Mouse (Mus musculus): ENCODE measurements around the gene Pfn3.

The Pfn3 gene

DNA sequence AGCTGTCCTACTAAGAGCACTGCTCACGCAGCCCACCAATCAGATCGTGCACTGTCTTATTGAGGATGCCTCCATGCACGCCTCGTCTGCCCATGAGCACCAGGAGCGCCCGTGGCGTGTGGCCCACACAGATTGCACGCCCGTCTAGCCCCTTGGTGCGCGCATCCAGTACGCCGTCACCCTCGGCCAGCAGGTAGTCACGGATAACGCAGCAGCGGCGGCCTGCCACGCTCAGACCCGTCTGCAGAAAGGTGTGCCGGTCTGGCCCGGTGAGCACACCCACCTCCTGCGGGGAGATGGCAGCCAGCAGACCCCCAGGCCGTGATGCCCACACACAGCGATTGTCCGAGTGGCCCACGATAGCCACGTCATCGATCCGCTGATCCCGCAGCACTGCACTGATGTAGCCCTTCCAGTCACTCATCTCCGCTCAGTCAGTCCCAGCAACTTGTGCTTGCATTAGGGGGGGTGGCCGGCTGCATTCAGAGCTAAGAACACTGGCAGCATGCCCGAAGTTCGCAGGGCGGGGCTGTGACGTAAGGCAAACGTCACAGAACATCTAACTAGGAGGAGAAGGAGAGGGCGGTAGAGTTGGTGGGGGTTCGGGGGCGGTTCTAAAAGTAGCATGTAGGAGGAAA lies at the start of gene Pfn3:
Pfn3 (minus strand) TSS at position 490 of the 638 bp plus-strand sequence.
- no peak for TF ChIP-seq GATA4 (IDR thresholded peaks at IDR 0.05; ENCODE audit: insufficient replicate concordance, low read length)

DNA sequence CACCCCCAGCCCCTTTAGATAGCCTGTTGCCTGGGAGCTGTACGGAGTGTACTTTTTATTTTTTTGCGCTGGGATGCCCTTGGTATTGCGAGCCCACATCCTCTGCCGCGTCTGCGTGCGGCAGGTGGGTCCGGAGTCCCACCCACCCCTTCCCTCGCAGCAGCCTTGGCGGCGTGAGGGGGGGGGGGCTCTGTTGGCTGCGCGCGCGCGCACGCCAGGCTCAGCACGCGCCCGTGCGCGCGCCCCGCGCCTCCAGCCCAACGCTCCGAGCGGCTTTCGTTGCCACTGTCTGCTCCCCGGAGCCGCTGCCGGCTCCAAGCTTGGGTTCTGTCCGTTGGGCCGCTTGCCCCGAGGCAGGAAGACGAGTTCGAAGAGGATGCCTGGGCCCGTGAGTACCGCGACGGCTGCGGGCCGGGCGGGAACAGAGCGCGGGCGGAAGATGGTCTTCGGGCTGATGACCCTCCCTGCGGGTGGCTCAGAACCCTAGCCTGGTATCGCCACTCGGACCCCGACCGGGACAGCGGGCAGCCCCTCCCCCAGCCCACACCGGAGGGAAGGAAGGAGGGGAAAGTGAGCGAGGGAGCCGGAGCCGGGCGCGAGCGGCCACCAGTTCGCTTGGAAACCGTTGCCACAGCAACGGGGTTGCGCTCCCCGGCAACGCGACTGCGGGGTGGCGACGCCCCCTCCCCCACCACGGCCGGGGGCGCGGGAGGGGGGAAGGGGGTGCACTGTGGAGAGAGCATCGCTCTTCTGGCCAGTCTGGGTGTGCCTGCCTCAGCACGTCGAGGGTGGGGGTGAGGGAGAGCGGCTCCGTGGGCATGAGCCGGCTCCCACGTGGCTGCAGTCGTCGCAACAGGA lies 49.2 kb upstream of the Pfn3 start, which contains the start of gene Prr7:
Prr7 (plus strand) TSS at position 241 of the 858 bp plus-strand sequence.
- TF ChIP-seq GATA4 (IDR thresholded peaks at IDR 0.05; ENCODE audit: insufficient replicate concordance, low read length) = no peak

DNA sequence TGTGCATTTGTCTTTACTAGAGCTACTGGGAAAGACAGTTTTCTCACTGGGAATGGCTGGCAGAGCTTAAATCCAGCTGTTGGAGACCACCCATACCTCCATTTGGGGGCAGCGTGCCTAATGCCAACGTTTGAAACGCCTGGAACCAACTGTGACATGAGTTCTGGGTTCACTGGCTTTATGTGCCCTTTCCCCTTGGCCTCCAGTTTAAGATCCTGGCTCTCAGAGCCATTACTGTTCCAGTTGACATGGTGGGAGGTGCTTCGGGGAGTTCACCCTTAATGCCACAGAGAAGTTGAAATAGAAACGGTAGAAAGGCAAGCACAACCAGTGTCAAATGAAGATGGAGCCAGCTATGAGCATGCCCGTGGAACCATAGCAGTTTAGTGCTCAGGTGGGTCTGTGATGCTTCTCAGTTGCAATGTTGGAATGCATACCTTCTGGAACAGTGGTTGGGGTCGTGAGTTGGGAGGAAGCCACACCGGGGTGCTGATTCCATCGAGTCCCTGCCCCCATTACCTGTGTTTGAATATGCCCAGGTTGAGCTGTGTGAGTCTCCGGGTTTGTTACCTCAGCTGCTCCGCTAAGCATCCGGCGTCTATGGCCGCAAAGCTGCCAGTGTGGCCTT lies 48.5 kb upstream of the Pfn3 start:
- no peak for TF ChIP-seq GATA4 (IDR thresholded peaks at IDR 0.05; ENCODE audit: insufficient replicate concordance, low read length)

DNA sequence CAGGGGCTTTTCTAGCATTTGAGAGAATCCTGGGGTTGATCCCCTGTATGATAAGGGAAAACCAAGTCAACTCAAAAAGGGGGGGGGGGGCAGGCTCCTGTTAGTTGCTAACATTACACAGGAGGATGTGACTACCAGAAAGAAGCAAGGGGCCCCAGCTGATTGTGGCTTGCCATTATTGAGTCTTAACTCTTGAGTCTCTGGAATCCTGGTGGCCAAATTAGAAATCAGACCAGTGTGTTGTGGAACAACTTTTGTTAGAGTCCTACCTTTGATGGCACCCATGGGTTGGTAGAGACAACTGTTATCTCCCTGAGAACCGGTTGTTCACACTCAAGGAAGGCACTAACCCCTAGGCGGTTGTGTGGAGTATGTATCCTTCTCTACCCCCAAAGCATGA lies 47.9 kb upstream of the Pfn3 start:
- no peak for TF ChIP-seq GATA4 (IDR thresholded peaks at IDR 0.05; ENCODE audit: insufficient replicate concordance, low read length)

DNA sequence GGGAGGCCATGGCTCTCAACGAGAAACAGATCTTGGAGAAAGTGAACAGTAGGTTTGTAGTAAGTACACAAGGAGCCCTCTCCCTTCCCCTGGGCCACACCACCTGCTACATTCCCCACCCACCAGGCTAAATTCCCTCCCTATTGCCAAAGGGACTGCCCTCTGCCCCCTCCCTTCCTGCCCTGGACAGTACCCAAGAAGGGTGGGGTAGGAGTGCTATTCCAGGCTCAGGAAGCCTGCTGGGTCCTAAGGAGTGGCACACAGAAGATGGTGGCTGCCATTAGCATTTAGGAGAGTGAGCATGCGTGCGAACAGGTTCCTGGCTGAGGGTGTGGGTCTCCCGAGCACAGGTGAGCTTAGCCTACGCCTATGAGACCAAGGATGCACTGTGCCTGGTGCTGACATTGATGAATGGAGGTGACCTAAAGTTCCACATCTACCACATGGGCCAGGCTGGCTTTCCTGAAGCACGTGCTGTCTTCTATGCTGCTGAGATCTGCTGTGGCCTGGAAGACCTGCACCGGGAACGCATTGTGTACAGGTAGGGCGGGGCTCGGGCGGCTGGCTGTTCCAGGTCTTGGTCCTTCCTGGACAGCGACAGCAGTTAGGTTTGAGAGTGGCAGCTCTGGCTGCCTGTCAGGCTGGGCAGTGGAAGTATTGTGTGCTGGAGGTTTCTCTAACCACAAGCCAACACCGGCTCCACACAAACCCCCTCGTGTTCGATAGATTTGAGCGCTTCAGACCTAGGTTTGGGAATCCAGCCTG lies 36.9 kb upstream of the Pfn3 start:
- no peak for TF ChIP-seq GATA4 (IDR thresholded peaks at IDR 0.05; ENCODE audit: insufficient replicate concordance, low read length)

DNA sequence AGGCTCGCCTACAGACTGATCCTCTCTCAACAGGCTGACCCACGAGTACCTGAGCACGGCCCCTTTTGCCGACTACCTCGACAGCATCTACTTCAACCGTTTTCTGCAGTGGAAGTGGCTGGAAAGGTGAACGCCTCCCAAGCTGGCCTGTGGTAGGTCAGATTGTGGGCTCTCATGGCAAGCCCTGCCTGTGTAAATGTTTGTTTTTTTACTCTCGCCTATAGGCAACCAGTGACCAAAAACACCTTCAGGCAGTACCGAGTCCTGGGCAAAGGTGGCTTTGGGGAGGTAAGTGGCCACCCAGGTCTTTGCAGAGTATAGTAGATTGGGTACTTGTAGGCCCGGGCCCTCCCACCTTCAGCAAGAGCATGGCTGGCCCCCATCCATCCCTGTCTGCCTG lies 36.3 kb upstream of the Pfn3 start:
- TF ChIP-seq GATA4 (IDR thresholded peaks at IDR 0.05; ENCODE audit: insufficient replicate concordance, low read length) = no peak

DNA sequence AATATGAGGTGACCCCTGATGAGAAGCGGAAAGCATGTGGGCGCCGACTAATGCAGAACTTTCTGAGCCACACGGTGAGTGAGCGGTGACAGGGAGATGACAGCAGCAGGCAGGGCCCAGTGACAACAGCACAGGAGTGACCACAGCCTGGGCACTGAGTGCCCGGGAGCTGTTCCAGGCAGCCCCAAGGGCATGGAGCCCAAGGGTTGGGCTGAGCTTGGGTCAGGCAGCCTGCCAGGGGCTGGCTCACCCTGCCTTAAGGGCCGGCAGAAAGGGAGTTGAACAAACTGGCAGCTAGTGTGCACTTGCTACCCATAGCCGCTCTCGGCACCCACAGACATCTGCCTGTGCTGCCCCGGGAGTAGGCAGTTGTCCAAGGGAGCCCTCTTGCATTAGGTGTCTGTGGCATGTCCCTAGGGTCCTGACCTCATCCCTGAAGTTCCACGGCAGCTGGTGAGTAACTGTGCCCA lies 35.5 kb upstream of the Pfn3 start:
- TF ChIP-seq GATA4 (IDR thresholded peaks at IDR 0.05; ENCODE audit: insufficient replicate concordance, low read length) = no peak

DNA sequence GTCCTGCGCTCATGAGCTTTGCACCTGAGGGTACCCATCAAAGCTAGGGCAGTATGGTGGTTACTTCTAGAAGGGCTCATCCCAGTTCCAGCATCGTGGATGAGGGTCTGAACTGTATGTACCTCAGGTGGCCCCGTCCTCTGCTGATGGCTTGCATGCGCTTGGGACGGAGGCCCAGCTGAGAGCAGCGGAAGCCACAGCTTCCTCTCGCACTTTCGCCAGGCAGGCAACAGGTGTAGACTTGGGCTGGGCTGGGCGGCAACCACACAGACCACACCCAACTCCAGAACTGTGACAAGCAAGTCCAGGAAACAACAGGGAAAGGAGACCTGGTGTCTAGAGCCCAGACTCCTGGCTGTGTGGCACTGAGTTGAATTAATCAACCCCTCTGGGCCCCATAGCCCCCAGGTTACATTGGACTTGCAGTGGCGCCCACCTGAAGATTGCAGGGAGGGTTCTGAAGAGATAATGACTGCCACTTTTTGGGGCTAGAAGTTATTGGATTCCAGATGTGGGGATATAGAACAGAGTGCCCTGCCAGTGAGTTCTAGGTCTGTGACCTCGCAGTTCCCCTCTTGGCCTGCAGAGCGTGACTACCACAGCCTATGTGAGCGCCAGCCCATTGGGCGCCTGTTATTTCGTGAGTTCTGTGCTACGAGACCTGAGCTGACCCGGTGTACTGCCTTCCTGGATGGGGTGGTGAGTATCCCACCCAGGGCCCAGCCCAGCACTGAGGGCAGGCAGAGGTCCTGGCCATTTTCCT lies 34.8 kb upstream of the Pfn3 start:
- TF ChIP-seq GATA4 (IDR thresholded peaks at IDR 0.05; ENCODE audit: insufficient replicate concordance, low read length) = no peak

DNA sequence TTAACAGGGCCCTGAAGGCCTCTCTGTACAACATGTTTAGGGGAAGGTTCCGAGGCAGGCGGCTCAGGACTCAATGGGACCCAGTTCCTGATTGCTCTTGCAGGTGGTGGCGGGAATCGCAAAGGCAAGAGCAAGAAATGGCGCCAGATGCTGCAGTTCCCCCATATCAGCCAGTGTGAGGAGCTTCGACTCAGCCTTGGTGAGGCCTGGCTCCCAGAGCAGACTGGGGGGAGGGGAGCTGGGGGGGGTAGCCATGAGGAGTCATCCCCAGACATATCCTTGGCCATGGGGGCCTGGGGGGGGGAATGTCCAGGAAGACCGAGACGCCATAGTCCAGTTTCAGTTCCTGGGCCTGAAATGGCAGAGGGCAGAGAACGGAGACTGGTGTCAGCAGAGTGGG lies 34.2 kb upstream of the Pfn3 start:
- TF ChIP-seq GATA4 (IDR thresholded peaks at IDR 0.05; ENCODE audit: insufficient replicate concordance, low read length) = no peak

DNA sequence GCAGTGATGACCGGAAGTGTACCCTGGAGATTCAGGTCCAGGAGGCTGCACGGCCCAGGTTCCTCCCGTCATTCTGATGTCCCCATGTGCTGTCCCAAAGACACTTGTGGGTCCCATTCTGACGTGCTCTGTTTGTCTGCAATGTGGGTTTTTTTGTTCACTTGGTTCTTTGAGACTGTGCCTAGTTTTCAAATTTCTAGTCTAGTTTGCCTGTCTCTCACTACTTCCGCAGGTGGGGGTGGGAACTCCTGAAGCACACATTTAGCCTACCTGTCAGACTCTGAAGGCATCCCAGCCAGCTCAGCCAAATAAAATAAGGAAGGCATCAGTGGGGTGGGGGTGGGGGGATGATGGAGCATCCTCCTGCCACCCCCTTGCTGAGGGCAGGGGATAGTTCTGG lies 33.1 kb upstream of the Pfn3 start:
- no peak for TF ChIP-seq GATA4 (IDR thresholded peaks at IDR 0.05; ENCODE audit: insufficient replicate concordance, low read length)

- TF ChIP-seq GATA4 (IDR thresholded peaks at IDR 0.05; ENCODE audit: insufficient replicate concordance, low read length) = no peak
These were observed 32.5 kb upstream of the Pfn3 start for GRCm38 (mm10) chr13:55447543-55447943.

DNA sequence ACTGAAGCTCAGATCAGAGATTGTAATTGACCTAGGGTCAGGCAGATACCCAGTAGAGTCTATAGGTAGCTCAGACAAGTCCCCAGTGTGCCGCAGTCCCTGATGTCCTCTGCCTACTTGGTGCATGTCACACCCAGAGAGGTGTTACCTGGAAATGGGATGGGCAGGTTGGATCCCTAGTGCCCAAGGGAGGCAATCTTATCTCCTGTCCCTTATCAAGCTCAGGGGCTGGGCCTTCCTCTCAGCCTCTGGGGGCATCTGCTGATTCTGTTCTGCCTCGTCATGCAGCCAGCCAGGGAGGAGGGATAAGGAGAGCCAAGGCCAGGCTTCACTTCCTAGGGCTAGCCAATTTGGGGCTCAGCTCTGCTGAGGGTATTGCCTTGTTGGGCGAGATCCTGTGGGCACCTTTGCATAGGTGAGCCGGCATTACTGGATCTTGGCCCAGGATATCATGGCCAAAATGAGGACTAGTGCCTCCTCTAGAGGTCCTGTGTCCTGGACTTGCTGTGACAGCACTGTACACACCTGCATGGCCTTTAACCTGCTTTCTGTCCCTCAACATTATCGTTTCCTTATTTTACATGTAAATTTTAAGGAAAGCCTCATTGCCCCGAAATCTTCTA lies 31.6 kb upstream of the Pfn3 start:
- no peak for TF ChIP-seq GATA4 (IDR thresholded peaks at IDR 0.05; ENCODE audit: insufficient replicate concordance, low read length)

DNA sequence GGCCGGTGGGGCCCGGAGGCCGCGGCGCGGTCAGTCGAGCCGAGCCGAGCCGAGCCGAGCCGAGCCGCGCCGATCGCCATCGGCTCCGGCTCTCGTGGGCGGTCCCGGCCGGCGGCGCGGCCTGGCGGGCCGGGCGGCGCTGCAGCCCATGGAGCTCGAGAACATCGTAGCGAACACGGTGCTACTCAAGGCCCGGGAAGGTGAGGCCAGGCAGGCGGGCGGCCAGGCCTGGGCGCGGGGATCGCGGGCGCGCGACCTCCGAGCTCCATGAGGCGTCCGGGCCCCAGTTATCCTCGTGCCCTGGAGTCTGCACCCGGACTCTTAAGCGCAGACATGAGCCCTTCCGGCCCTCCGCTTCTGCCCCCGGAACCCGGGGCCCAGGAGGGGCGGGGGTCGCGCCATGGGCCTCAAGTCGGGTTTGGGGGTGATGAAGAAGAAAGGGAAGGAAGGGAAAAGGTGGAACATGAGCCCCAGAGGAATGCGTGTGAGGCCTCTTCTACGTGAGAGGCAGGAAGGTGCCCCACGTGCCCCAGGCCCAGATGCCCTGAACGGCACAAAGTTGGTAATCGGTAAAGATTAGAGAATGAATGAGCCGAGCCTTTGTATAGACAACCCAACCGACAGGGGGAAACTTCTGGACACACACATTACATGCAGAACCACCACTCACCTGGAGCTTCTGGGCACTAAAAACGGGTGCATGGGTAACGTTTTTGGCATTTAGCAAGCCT lies 30.5 kb upstream of the Pfn3 start:
- no peak for TF ChIP-seq GATA4 (IDR thresholded peaks at IDR 0.05; ENCODE audit: insufficient replicate concordance, low read length)
